Mouse (Mus musculus): Measurements from ENCODE around the gene Tex9.
A peak's percentile ranks its signal among the peaks of the same experiment; 100 is the strongest.

The Tex9 gene

GRCm38 (mm10) chr9:72492194-72492565, at the start of gene Tex9:
Gene Tex9, minus strand, starts transcription at chr9:72492212.
- DNase-seq (ENCODE audit: low spot score): no peak

- DNase-seq (ENCODE audit: low spot score): no peak
Observed at GRCm38 (mm10) chr9:72537086-72537485, 45.1 kb upstream of the Tex9 start.

- DNase-seq (ENCODE audit: low spot score): no peak
Observed at GRCm38 (mm10) chr9:72535394-72535793, 43.4 kb upstream of the Tex9 start.

- no peak for DNase-seq (ENCODE audit: low spot score)
Observed at GRCm38 (mm10) chr9:72534985-72535384, 43.0 kb upstream of the Tex9 start.

- DNase-seq (ENCODE audit: low spot score): no peak
Observed at GRCm38 (mm10) chr9:72533089-72533415, 41.0 kb upstream of the Tex9 start.

GRCm38 (mm10) chr9:72532381-72533088, 40.5 kb upstream of the Tex9 start:
- peak; percentile 45 for DNase-seq (ENCODE audit: low spot score)

GRCm38 (mm10) chr9:72531996-72532380, 40.0 kb upstream of the Tex9 start, which contains the start of gene Rfx7:
Gene Rfx7, plus strand, starts transcription at chr9:72532240.
- DNase-seq (ENCODE audit: low spot score): peak; percentile 76

GRCm38 (mm10) chr9:72531291-72531995, 39.4 kb upstream of the Tex9 start:
- peak; percentile 76 for DNase-seq (ENCODE audit: low spot score)

- no peak for DNase-seq (ENCODE audit: low spot score)
Observed at GRCm38 (mm10) chr9:72530824-72531223, 38.8 kb upstream of the Tex9 start.

- DNase-seq (ENCODE audit: low spot score): peak; percentile 87
Observed at GRCm38 (mm10) chr9:72530237-72530636, 38.2 kb upstream of the Tex9 start.

GRCm38 (mm10) chr9:72526091-72526490, 34.1 kb upstream of the Tex9 start:
- DNase-seq (ENCODE audit: low spot score): no peak

- DNase-seq (ENCODE audit: low spot score): no peak
Observed at GRCm38 (mm10) chr9:72520849-72521248, 28.8 kb upstream of the Tex9 start.

- DNase-seq (ENCODE audit: low spot score): no peak
Observed at GRCm38 (mm10) chr9:72519246-72519645, 27.2 kb upstream of the Tex9 start.

- no peak for DNase-seq (ENCODE audit: low spot score)
Observed at GRCm38 (mm10) chr9:72515366-72515765, 23.4 kb upstream of the Tex9 start.

- no peak for DNase-seq (ENCODE audit: low spot score)
Observed at GRCm38 (mm10) chr9:72512229-72512981, 20.4 kb upstream of the Tex9 start.

GRCm38 (mm10) chr9:72497171-72497570, 5.2 kb upstream of the Tex9 start:
- DNase-seq (ENCODE audit: low spot score): no peak

GRCm38 (mm10) chr9:72496691-72497090, 4.7 kb upstream of the Tex9 start:
- no peak for DNase-seq (ENCODE audit: low spot score)

GRCm38 (mm10) chr9:72493984-72494685, 2.1 kb upstream of the Tex9 start:
- no peak for DNase-seq (ENCODE audit: low spot score)

- no peak for DNase-seq (ENCODE audit: low spot score)
Observed at GRCm38 (mm10) chr9:72493465-72493864, 1.5 kb upstream of the Tex9 start.

- peak; percentile 94 for DNase-seq (ENCODE audit: low spot score)
Observed at GRCm38 (mm10) chr9:72491559-72492193, 336 bp downstream of the Tex9 start.

- no peak for DNase-seq (ENCODE audit: low spot score)
Observed at GRCm38 (mm10) chr9:72489131-72489530, 2.9 kb downstream of the Tex9 start.

GRCm38 (mm10) chr9:72488523-72488922, 3.5 kb downstream of the Tex9 start:
- no peak for DNase-seq (ENCODE audit: low spot score)
